Mouse (Mus musculus) liver, embryonic 12.5 days (tissue): ENCODE results near the gene Sytl4. TPM values are rescaled to one million over a fixed set of nuclear protein-coding genes. Genes with fewer than 3 reads are reported as not detected.

Experiments
- ATAC-seq: fragments of 200-750 bp; cut with Nextera tagmentation; 2 replicates; pipeline ENCODE4 v1.8.0; 2017; ENCODE audit warnings: moderate number of reproducible peaks, mild to moderate bottlenecking, moderate library complexity
- H3K27ac ChIP-seq: fragments of 300-500 bp; sonication (generic); 2 replicates; pipeline ENCODE4 v1.5.1; 2016; ENCODE audit warnings: mild to moderate bottlenecking
- H3K27me3 ChIP-seq: fragments of 300-500 bp; sonication (generic); replicated peaks from 2 replicates; pipeline ENCODE4 v1.6.1; 2016; ENCODE audit warnings: mild to moderate bottlenecking, moderate library complexity
- H3K36me3 ChIP-seq: fragments of 300-500 bp; sonication (generic); 2 replicates; pipeline ENCODE4 v1.6.1; 2016; ENCODE audit warnings: mild to moderate bottlenecking, moderate library complexity
- H3K4me1 ChIP-seq: fragments of 300-500 bp; sonication (generic); 2 replicates; pipeline ENCODE4 v1.6.1; 2016
- H3K4me2 ChIP-seq: fragments of 300-500 bp; sonication (generic); 2 replicates; pipeline ENCODE4 v1.6.1; 2016; ENCODE audit warnings: mild to moderate bottlenecking, moderate library complexity
- H3K4me3 ChIP-seq: fragments of 300-500 bp; sonication (generic); 2 replicates; pipeline ENCODE4 v1.5.1; 2016; ENCODE audit warnings: mild to moderate bottlenecking, moderate library complexity
- H3K9ac ChIP-seq: fragments of 300-500 bp; sonication (generic); 2 replicates; pipeline ENCODE4 v1.6.1; 2016; ENCODE audit warnings: mild to moderate bottlenecking, moderate library complexity
- H3K9me3 ChIP-seq: fragments of 300-500 bp; sonication (generic); replicated peaks from 2 replicates; pipeline ENCODE4 v1.6.1; 2016; ENCODE audit warnings: mild to moderate bottlenecking, moderate library complexity
- WGBS: fragments of 180-500 bp; shearing (Covaris S2); methylation state at CpG from one replicate; pipeline ENCODE4 v1.1.7; 2016; ENCODE audit not compliant: insufficient replicate concordance; 5-methylcytosine and 5-hydroxymethylcytosine counted together
- polyA plus RNA-seq: library from polyadenylated mRNA; unstranded; fragments of >200 nt; fragmentation: Nextera tagmentation; extraction: Ambion mirVana; gene quantifications from 2 replicates; pipeline ENCODE4 v1.2.1, GENCODE M21; 2016

The Sytl4 gene
- 1.7 and 2.0 TPM in 2 replicates for polyA plus RNA-seq

DNA sequence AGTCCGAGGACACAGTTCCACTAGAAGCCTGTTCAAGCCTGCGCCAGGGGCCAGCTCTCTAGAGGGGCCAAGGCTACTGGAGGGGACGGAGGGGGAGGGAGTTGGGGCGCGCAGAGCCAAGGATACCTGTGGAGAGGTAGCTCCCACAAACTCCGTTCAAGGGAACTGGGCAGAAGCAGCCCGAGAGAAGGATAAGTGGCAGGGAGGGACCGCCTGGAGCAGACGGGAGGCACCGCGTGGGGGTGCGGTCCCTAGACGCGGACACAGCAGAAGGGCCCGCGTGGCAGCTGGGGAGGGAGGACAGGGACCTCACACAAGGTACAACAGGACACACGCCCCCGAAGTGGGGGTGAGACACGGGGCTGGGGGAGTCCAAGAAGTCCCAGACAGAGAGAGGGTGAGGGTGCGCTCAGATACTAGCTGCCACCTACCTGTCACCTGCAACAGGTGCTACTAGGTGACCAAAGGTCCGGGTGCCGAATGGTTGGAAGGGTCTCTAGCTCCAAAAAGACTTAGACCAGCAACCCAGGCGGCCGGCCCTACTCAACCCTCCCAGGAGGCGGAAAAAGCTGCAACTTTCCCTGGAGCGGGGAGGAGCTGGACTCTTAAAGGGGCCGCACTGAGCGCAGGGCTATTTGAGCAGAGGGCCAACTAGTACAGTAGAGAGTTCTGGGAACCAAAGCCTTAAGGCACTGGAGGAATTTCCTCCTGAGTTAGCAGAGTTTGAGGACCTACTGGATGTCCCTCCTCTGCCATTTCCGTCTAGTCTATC is at the start of gene Sytl4:
Gene Sytl4 (minus strand): TSS at position 582 of the 772 bp plus-strand sequence.
- peak within 1 kb of the TSS; percentile 64 for H3K4me2 ChIP-seq
- 15% methylated on average over 29 of the region's 29 CpGs for WGBS
- H3K4me3 ChIP-seq, result peak within 1 kb of the TSS; percentile 46
- H3K4me1 ChIP-seq, result no peaks in the 10 kb centered on the region
- H3K27ac ChIP-seq, result no peak within 1 kb of the TSS
- peak; percentile 35; the same call in 1 of the 2 replicates for ATAC-seq
- peaks cover 17% of the 10 kb centered on the region for H3K27me3 ChIP-seq
- no peaks in the 10 kb centered on the region for H3K36me3 ChIP-seq
- no peak within 1 kb of the TSS for H3K9ac ChIP-seq
- no peaks in the 10 kb centered on the region for H3K9me3 ChIP-seq

DNA sequence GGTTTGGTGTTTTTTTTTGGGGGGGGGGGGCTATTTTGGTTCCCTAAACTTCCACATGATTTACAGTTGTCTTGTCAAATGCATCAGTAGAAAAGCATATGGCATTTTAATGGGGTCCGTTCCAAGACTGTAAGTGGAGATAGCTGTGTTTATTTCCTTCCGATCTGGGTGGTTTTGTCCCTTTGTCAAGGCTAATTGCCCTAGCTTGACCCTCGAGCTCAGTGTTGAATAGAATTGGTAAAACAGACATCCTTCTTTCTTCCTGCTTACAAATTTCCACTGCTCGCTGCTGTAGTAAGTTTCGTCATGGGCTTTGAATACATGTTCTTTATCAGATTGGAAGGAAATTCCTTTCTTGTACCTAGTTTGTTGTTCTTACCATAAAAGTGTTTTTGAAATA is 39.1 kb upstream of the Sytl4 start:
- Histone ChIP-seq H3K9ac (no peak overlapping the region), H3K9me3 (no peaks in the 10 kb centered on the region), H3K27me3 (no peaks in the 10 kb centered on the region), H3K4me2 (no peak overlapping the region), H3K4me1 (no peaks in the 10 kb centered on the region), H3K4me3 (no peak overlapping the region), H3K36me3 (no peaks in the 10 kb centered on the region), H3K27ac (no peak overlapping the region)
- no peak for ATAC-seq
- WGBS, result 47% methylated on average over 5 of the region's 5 CpGs

DNA sequence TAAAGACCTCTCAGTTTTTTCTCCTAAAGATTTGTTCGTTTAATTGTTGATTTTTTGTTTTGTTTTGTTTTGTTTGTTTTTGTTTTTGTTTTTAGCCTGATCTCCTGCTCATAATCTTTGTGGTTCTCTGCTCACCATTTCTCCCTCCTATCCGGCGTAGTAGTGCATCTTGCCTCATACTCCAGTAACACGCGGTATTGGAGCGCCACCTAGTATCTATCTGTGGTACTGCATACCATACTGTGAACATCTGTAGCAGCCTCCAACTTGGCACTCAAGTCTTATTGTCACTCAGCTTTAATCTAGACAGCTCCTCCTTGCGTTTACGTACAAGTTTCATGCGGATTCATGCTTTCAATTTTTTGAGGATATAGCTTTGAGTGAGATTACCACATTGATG is 37.4 kb upstream of the Sytl4 start:
- Histone ChIP-seq H3K9me3 (no peaks in the 10 kb centered on the region), H3K9ac (no peak overlapping the region), H3K36me3 (no peaks in the 10 kb centered on the region), H3K4me3 (no peak overlapping the region), H3K27ac (no peak overlapping the region), H3K4me2 (no peak overlapping the region), H3K4me1 (no peaks in the 10 kb centered on the region), H3K27me3 (no peaks in the 10 kb centered on the region)
- WGBS, result 11% methylated on average over 9 of the region's 9 CpGs
- ATAC-seq, result no peak

DNA sequence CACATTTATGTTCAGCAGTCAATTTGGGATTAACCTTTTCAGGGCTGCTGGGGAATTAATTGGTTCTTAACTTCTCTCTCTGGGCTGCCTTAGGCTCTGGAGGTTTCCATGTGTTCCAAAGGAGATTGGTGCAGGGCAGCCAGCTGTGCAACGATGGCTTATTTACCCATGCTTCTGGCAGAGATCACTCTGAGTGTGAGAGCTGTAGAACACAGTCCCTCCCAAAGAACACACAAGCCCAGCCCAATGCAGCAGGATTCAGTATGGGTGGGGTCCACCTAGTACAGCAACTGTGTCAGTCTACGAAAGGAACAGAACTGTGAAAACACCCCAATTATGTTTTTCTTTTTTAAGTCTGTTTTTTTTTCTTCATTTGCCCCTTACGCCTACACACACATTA is 14.3 kb upstream of the Sytl4 start:
- ATAC-seq, result no peak
- H3K9ac ChIP-seq, result no peak overlapping the region
- H3K27me3 ChIP-seq, result no peaks in the 10 kb centered on the region
- H3K27ac ChIP-seq, result no peak overlapping the region
- H3K4me1 ChIP-seq, result no peaks in the 10 kb centered on the region
- no peak overlapping the region for H3K4me3 ChIP-seq
- no peak overlapping the region for H3K4me2 ChIP-seq
- no peaks in the 10 kb centered on the region for H3K9me3 ChIP-seq
- no peaks in the 10 kb centered on the region for H3K36me3 ChIP-seq
- WGBS, result 62% methylated on average over 3 of the region's 3 CpGs

DNA sequence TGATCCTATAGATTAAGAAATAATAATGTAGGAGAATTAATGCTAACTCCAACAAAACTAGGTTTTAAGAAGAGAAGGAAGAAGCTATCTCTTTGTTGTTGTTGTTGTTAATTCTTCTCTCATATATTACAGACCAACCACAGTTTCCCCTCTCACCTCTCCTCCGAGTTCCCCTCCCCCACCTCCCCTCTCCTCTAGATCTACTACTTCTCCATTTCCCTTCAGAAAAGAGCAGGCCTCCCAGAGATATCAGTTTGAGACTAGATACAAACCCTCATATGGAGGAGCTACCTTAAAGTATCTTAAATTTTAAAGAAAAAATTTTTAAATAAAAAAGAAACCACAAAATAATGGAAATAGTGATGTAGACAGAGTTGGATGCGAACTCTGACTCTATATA is 17.0 kb downstream of the Sytl4 start:
- Histone ChIP-seq H3K9ac (no peak overlapping the region), H3K27me3 (no peaks in the 10 kb centered on the region), H3K27ac (no peak overlapping the region), H3K36me3 (no peaks in the 10 kb centered on the region), H3K4me1 (no peaks in the 10 kb centered on the region), H3K4me3 (no peak overlapping the region), H3K9me3 (no peaks in the 10 kb centered on the region), H3K4me2 (no peak overlapping the region)
- 52% methylated on average over 2 of the region's 2 CpGs for WGBS
- ATAC-seq, result no peak

DNA sequence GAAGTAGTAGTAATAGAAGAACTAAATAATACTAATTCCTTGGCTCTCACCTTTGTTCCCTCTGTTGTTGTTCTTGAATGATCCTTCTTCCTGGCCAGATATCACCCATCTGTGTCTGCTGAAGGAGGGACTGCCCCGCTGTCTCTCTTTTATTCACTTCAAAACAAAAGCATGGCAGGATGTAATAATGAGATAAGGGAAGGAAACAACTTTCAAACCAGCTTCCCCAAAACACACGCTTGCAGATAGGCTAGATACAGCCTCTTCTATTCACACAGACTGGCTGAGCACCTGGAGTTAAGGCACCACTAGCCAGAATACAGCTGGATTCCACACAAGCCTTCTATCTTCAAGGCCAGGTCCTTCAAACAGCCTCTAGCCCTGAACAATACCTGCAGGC is 21.0 kb downstream of the Sytl4 start:
- H3K4me2 ChIP-seq, result no peak overlapping the region
- no peaks in the 10 kb centered on the region for H3K27me3 ChIP-seq
- H3K4me3 ChIP-seq, result no peak overlapping the region
- no peak overlapping the region for H3K9ac ChIP-seq
- no peaks in the 10 kb centered on the region for H3K9me3 ChIP-seq
- WGBS, result 25% methylated on average over 2 of the region's 2 CpGs
- ATAC-seq, result no peak
- no peak overlapping the region for H3K27ac ChIP-seq
- H3K4me1 ChIP-seq, result no peaks in the 10 kb centered on the region
- H3K36me3 ChIP-seq, result no peaks in the 10 kb centered on the region

- no peaks in the 10 kb centered on the region for H3K4me1 ChIP-seq
- no peak overlapping the region for H3K27ac ChIP-seq
- H3K4me2 ChIP-seq, result no peak overlapping the region
- H3K27me3 ChIP-seq, result no peaks in the 10 kb centered on the region
- no peaks in the 10 kb centered on the region for H3K9me3 ChIP-seq
- WGBS, result 70% methylated on average over 7 of the region's 7 CpGs
- H3K4me3 ChIP-seq, result no peak overlapping the region
- no peaks in the 10 kb centered on the region for H3K36me3 ChIP-seq
- no peak overlapping the region for H3K9ac ChIP-seq
- ATAC-seq, result no peak
Observed at GRCm38 (mm10) chrX:133954661-133955060, 27.0 kb downstream of the Sytl4 start.

GRCm38 (mm10) chrX:133947427-133947826 is 34.2 kb downstream of the Sytl4 start:
- H3K36me3 ChIP-seq, result no peaks in the 10 kb centered on the region
- 22% methylated on average over 3 of the region's 3 CpGs for WGBS
- H3K27ac ChIP-seq, result no peak overlapping the region
- H3K4me3 ChIP-seq, result no peak overlapping the region
- ATAC-seq, result 0 out of 2 replicates have a peak, but pooled peaks have one; percentile 32
- no peak overlapping the region for H3K4me2 ChIP-seq
- no peaks in the 10 kb centered on the region for H3K4me1 ChIP-seq
- H3K9me3 ChIP-seq, result no peaks in the 10 kb centered on the region
- no peak overlapping the region for H3K9ac ChIP-seq
- no peaks in the 10 kb centered on the region for H3K27me3 ChIP-seq

DNA sequence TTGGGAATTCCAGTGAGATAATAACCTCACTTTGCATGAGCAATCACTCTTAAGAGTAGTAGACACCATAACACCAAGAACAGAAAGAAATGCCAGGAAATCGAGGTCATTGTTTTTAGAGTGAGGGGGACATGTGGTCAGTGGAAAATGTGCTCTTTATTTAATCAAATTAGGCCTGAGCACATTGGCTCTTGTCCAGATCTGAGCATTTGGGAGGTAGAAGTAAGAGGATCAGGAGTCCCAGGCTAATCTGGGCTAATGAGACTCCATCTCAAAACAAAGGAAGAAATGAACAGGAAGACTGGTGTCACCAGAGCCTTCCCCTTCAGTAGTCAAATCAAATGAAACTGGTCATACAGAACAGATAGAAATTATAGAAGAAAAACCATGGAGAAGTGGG is 42.1 kb downstream of the Sytl4 start:
- Histone ChIP-seq H3K4me1 (no peaks in the 10 kb centered on the region), H3K9ac (no peak overlapping the region), H3K4me3 (no peak overlapping the region), H3K36me3 (no peaks in the 10 kb centered on the region), H3K9me3 (no peaks in the 10 kb centered on the region), H3K4me2 (no peak overlapping the region), H3K27ac (no peak overlapping the region), H3K27me3 (no peaks in the 10 kb centered on the region)
- no peak for ATAC-seq
- 41% methylated on average over 1 of the region's 1 CpGs for WGBS

- Histone ChIP-seq H3K4me1 (no peaks in the 10 kb centered on the region), H3K4me3 (no peak overlapping the region), H3K9me3 (no peaks in the 10 kb centered on the region), H3K27me3 (no peaks in the 10 kb centered on the region), H3K36me3 (no peaks in the 10 kb centered on the region), H3K9ac (no peak overlapping the region), H3K4me2 (no peak overlapping the region), H3K27ac (no peak overlapping the region)
- WGBS, result 56% methylated on average over 4 of the region's 4 CpGs
- peak; percentile 71 for ATAC-seq
Observed at GRCm38 (mm10) chrX:133936605-133937225, 44.9 kb downstream of the Sytl4 start.

DNA sequence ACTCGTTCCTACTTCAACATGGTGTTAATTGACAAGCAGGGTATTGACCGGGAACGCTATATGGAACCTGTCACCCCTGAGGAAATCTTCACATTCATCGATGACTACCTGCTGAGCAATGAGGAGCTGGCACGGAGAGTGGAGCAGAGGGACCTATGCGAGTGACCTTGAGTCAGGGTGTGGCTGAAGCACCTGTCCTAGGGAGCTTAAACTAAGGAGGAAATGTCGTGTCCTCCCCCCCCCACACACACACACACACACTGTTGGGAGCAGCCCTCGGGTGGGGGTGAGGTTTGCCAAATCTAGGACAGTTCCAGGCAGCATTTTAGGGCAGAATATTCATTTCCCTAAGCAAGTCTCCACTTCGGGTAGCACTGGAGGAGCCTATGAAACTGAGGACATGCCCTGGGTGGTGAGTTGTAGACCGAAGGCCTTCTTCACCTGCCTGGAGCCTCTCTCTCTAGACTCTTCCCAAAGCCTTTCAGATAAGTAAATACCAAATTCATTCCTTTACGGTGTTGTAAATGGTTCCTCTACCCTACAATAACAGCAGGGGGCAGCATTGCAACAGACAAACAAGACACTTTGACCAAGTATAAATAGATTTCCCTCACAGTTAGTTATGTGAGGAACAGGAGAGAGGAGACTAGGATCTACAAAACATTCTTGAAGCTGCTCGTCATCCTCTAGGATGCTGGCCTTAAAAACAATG is 50.2 kb downstream of the Sytl4 start:
- Histone ChIP-seq H3K27ac (no peak overlapping the region), H3K36me3 (no peaks in the 10 kb centered on the region), H3K9ac (no peak overlapping the region), H3K9me3 (no peaks in the 10 kb centered on the region), H3K4me3 (no peak overlapping the region), H3K27me3 (no peaks in the 10 kb centered on the region), H3K4me2 (no peak overlapping the region), H3K4me1 (no peaks in the 10 kb centered on the region)
- ATAC-seq, result no peak
- 45% methylated on average over 12 of the region's 12 CpGs for WGBS

DNA sequence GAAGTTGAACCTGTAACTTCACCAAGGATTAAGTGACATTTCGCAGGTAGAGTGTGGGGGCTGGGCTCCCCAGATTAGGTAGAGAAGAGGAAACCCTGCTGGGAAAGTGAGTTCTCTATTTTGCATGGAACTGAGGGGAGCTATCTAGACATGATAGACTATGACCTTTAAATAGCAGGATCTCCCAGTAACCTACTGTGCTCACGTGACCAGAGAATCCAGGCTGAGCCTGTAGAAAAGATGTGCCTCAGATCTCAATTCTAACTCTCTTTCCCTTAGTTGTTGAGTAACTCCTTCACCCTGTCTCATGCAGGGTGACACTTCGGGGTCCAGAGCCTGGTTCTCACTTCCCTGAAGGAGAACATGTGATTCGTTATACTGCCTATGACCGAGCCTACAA is 54.9 kb downstream of the Sytl4 start:
- no peak for ATAC-seq
- Histone ChIP-seq H3K4me3 (no peak overlapping the region), H3K27me3 (no peaks in the 10 kb centered on the region), H3K4me1 (no peaks in the 10 kb centered on the region), H3K9me3 (no peaks in the 10 kb centered on the region), H3K4me2 (no peak overlapping the region), H3K36me3 (no peaks in the 10 kb centered on the region), H3K27ac (no peak overlapping the region), H3K9ac (no peak overlapping the region)
- 52% methylated on average over 5 of the region's 5 CpGs for WGBS
